Mouse (Mus musculus): ENCODE measurements around the gene Grip2. TPM values are rescaled to one million over a fixed set of nuclear protein-coding genes. Genes with fewer than 3 reads are reported as not detected.

Grip2 gene
- total and polyA plus RNA-seq, 2 experiments from 2014 or later: 5.2 to 19.2 TPM

GRCm38 (mm10) chr6:91798496-91798895 lies 28.6 kb downstream of the Grip2 start:
- Histone ChIP-seq H3K4me2 (ENCODE audit: low read depth, low read length) (no peak overlapping the region), H3K36me3 (ENCODE audit: insufficient read depth, low read length) (no peaks in the 10 kb centered on the region), H3K9me3 (ENCODE audit: low read length) (no peaks in the 10 kb centered on the region), H3K27ac (no peak overlapping the region), H3K27me3 (ENCODE audit: insufficient read depth, low read length) (no peaks in the 10 kb centered on the region), H3K4me1 (ENCODE audit: insufficient read depth, low read length) (0 out of 2 replicates have a peak, but pooled peaks cover 3% of the 10 kb centered on the region), H3K4me3 (ENCODE audit: low read length) (no peak overlapping the region), H3K9ac (replicated peaks; ENCODE audit: low read length) (no peak overlapping the region)
- 62% methylated on average over 12 of the region's 12 CpGs for WGBS
- DNase-seq (ENCODE audit: low spot score) (no peak), ATAC-seq (no peak)
- no peak for TF ChIP-seq CTCF (IDR thresholded peaks at IDR 0.05; ENCODE audit: low read depth)

- Histone ChIP-seq H3K4me3 (ENCODE audit: low read length) (no peak overlapping the region), H3K27me3 (ENCODE audit: insufficient read depth, low read length) (no peaks in the 10 kb centered on the region), H3K4me2 (ENCODE audit: low read depth, low read length) (no peak overlapping the region), H3K9me3 (ENCODE audit: low read length) (no peaks in the 10 kb centered on the region), H3K4me1 (ENCODE audit: insufficient read depth, low read length) (0 out of 2 replicates have a peak, but pooled peaks cover 3% of the 10 kb centered on the region), H3K9ac (replicated peaks; ENCODE audit: low read length) (no peak overlapping the region), H3K36me3 (ENCODE audit: insufficient read depth, low read length) (no peaks in the 10 kb centered on the region), H3K27ac (no peak overlapping the region)
- no peak for TF ChIP-seq CTCF (IDR thresholded peaks at IDR 0.05; ENCODE audit: low read depth)
- 88% methylated on average over 4 of the region's 4 CpGs for WGBS
- DNase-seq (ENCODE audit: low spot score) (no peak), ATAC-seq (no peak)
These were observed 30.3 kb downstream of the Grip2 start for GRCm38 (mm10) chr6:91796736-91797135.

GRCm38 (mm10) chr6:91796064-91796463 lies 31.0 kb downstream of the Grip2 start:
- no peak overlapping the region for H3K9ac ChIP-seq (replicated peaks; ENCODE audit: low read length)
- H3K4me2 ChIP-seq (ENCODE audit: low read depth, low read length): no peak overlapping the region
- no peaks in the 10 kb centered on the region for H3K36me3 ChIP-seq (ENCODE audit: insufficient read depth, low read length)
- no peaks in the 10 kb centered on the region for H3K27me3 ChIP-seq (ENCODE audit: insufficient read depth, low read length)
- H3K4me1 ChIP-seq (ENCODE audit: insufficient read depth, low read length): 0 out of 2 replicates have a peak, but pooled peaks cover 3% of the 10 kb centered on the region
- no peak overlapping the region for H3K27ac ChIP-seq
- 67% methylated on average over 9 of the region's 9 CpGs for WGBS
- H3K4me3 ChIP-seq (ENCODE audit: low read length): no peak overlapping the region
- DNase-seq (ENCODE audit: low spot score) (no peak), ATAC-seq (no peak)
- no peaks in the 10 kb centered on the region for H3K9me3 ChIP-seq (ENCODE audit: low read length)
- no peak for TF ChIP-seq CTCF (IDR thresholded peaks at IDR 0.05; ENCODE audit: low read depth)

GRCm38 (mm10) chr6:91795640-91796039 lies 31.4 kb downstream of the Grip2 start:
- no peaks in the 10 kb centered on the region for H3K27me3 ChIP-seq (ENCODE audit: insufficient read depth, low read length)
- DNase-seq (ENCODE audit: low spot score) (no peak), ATAC-seq (no peak)
- no peak overlapping the region for H3K9ac ChIP-seq (replicated peaks; ENCODE audit: low read length)
- H3K4me3 ChIP-seq (ENCODE audit: low read length): no peak overlapping the region
- 0 out of 2 replicates have a peak, but pooled peaks cover 3% of the 10 kb centered on the region for H3K4me1 ChIP-seq (ENCODE audit: insufficient read depth, low read length)
- no peak overlapping the region for H3K27ac ChIP-seq
- H3K36me3 ChIP-seq (ENCODE audit: insufficient read depth, low read length): no peaks in the 10 kb centered on the region
- no peak overlapping the region for H3K4me2 ChIP-seq (ENCODE audit: low read depth, low read length)
- H3K9me3 ChIP-seq (ENCODE audit: low read length): no peaks in the 10 kb centered on the region
- no peak for TF ChIP-seq CTCF (IDR thresholded peaks at IDR 0.05; ENCODE audit: low read depth)
- 57% methylated on average over 3 of the region's 3 CpGs for WGBS

GRCm38 (mm10) chr6:91788311-91788798 lies 38.7 kb downstream of the Grip2 start:
- DNase-seq (ENCODE audit: low spot score): no peak
- Histone ChIP-seq H3K9me3 (ENCODE audit: low read length) (no peaks in the 10 kb centered on the region), H3K36me3 (ENCODE audit: insufficient read depth, low read length) (no peaks in the 10 kb centered on the region; the same call in 1 of the 2 replicates), H3K27ac (no peak overlapping the region), H3K9ac (replicated peaks; ENCODE audit: low read length) (no peak overlapping the region), H3K4me2 (ENCODE audit: low read depth, low read length) (no peak overlapping the region), H3K4me3 (ENCODE audit: low read length) (no peak overlapping the region), H3K4me1 (ENCODE audit: insufficient read depth, low read length) (no peaks in the 10 kb centered on the region), H3K27me3 (ENCODE audit: insufficient read depth, low read length) (no peaks in the 10 kb centered on the region)
- no peak for TF ChIP-seq CTCF (IDR thresholded peaks at IDR 0.05; ENCODE audit: low read depth)
- no peak for ATAC-seq
- 83% methylated on average over 9 of the region's 9 CpGs for WGBS

GRCm38 (mm10) chr6:91785018-91785417 lies 42.0 kb downstream of the Grip2 start:
- DNase-seq (ENCODE audit: low spot score): no peak
- H3K36me3 ChIP-seq (ENCODE audit: insufficient read depth, low read length): no peaks in the 10 kb centered on the region; the same call in 1 of the 2 replicates
- no peak overlapping the region for H3K27ac ChIP-seq
- H3K4me1 ChIP-seq (ENCODE audit: insufficient read depth, low read length): no peaks in the 10 kb centered on the region
- no peaks in the 10 kb centered on the region for H3K9me3 ChIP-seq (ENCODE audit: low read length)
- H3K4me3 ChIP-seq (ENCODE audit: low read length): no peak overlapping the region
- ATAC-seq: no peak
- H3K4me2 ChIP-seq (ENCODE audit: low read depth, low read length): no peak overlapping the region
- H3K9ac ChIP-seq (replicated peaks; ENCODE audit: low read length): no peak overlapping the region
- TF ChIP-seq CTCF (IDR thresholded peaks at IDR 0.05; ENCODE audit: low read depth): no peak
- WGBS: 89% methylated on average over 3 of the region's 3 CpGs
- H3K27me3 ChIP-seq (ENCODE audit: insufficient read depth, low read length): no peaks in the 10 kb centered on the region

- H3K27ac ChIP-seq: no peak overlapping the region
- no peaks in the 10 kb centered on the region for H3K9me3 ChIP-seq (ENCODE audit: low read length)
- H3K4me2 ChIP-seq (ENCODE audit: low read depth, low read length): no peak overlapping the region
- H3K9ac ChIP-seq (replicated peaks; ENCODE audit: low read length): no peak overlapping the region
- H3K36me3 ChIP-seq (ENCODE audit: insufficient read depth, low read length): no peaks in the 10 kb centered on the region
- no peak overlapping the region for H3K4me3 ChIP-seq (ENCODE audit: low read length)
- TF ChIP-seq CTCF (IDR thresholded peaks at IDR 0.05; ENCODE audit: low read depth): no peak
- DNase-seq (ENCODE audit: low spot score) (no peak), ATAC-seq (no peak)
- no peaks in the 10 kb centered on the region for H3K27me3 ChIP-seq (ENCODE audit: insufficient read depth, low read length)
- no peaks in the 10 kb centered on the region for H3K4me1 ChIP-seq (ENCODE audit: insufficient read depth, low read length)
- 62% methylated on average over 8 of the region's 9 CpGs for WGBS
These were observed 47.8 kb downstream of the Grip2 start for GRCm38 (mm10) chr6:91779206-91779605.
